Mouse (Mus musculus) stomach, embryonic 14.5 days (tissue): ENCODE measurements around the gene Rfx4. TPM values are rescaled to one million over a fixed set of nuclear protein-coding genes. Genes with fewer than 3 reads are reported as not detected.

Experiments used
- ATAC-seq: fragments of 200-750 bp; cut with Nextera tagmentation; 2 replicates; pipeline ENCODE4 v1.8.0; 2017; ENCODE audit warnings: low read depth, moderate TSS enrichment; ENCODE audit not compliant: insufficient number of reproducible peaks, insufficient read depth, low FRiP score
- H3K27ac ChIP-seq: fragments of 300-500 bp; sonication (generic); 2 replicates; pipeline ENCODE4 v1.5.1; 2014; ENCODE audit warnings: mild to moderate bottlenecking, low read length, moderate library complexity, mixed read lengths
- H3K27me3 ChIP-seq: fragments of 300-500 bp; sonication (generic); 2 replicates; pipeline ENCODE4 v1.6.1; 2014; ENCODE audit warnings: low read length, control low read depth, mixed read lengths; ENCODE audit not compliant: control insufficient read depth, insufficient read depth
- H3K36me3 ChIP-seq: fragments of 300-500 bp; sonication (generic); 2 replicates; pipeline ENCODE4 v1.6.1; 2014; ENCODE audit warnings: mild to moderate bottlenecking, control low read depth, low read length, moderate library complexity, mixed read lengths; ENCODE audit not compliant: control insufficient read depth, insufficient read depth
- H3K4me1 ChIP-seq: fragments of 300-500 bp; sonication (generic); 2 replicates; pipeline ENCODE4 v1.6.1; 2014; ENCODE audit warnings: low read length, control low read depth, mixed read lengths; ENCODE audit not compliant: control insufficient read depth, insufficient read depth
- H3K4me2 ChIP-seq: fragments of 300-500 bp; sonication (generic); replicated peaks from 2 replicates; pipeline ENCODE4 v1.6.1; 2014; ENCODE audit warnings: low read depth, low read length, control low read depth
- H3K4me3 ChIP-seq: fragments of 300-500 bp; sonication (generic); 2 replicates; pipeline ENCODE4 v1.5.1; 2014; ENCODE audit warnings: low read depth, low read length, control low read depth
- H3K9ac ChIP-seq: fragments of 300-500 bp; sonication (generic); replicated peaks from 2 replicates; pipeline ENCODE4 v1.6.1; 2014; ENCODE audit warnings: low read depth, mild to moderate bottlenecking, control low read depth, low read length, moderate library complexity, mixed read lengths
- H3K9me3 ChIP-seq: fragments of 300-500 bp; sonication (generic); 2 replicates; pipeline ENCODE4 v1.6.1; 2016; ENCODE audit warnings: low read depth, low read length, control low read depth; ENCODE audit not compliant: control insufficient read depth
- WGBS: fragments of 180-500 bp; shearing (Covaris S2); extraction: QIAGEN DNeasy Blood & Tissue Kit; methylation state at CpG from one replicate; pipeline ENCODE4 v1.1.7; 2014; 5-methylcytosine and 5-hydroxymethylcytosine counted together
- polyA plus RNA-seq: library from polyadenylated mRNA; unstranded; fragments of >200 nt; fragmentation: Nextera tagmentation; extraction: Ambion mirVana; gene quantifications from 2 replicates; pipeline ENCODE4 v1.2.1, GENCODE M21; 2014

Gene Rfx4
- polyA plus RNA-seq, result not detected in 2 replicates

DNA sequence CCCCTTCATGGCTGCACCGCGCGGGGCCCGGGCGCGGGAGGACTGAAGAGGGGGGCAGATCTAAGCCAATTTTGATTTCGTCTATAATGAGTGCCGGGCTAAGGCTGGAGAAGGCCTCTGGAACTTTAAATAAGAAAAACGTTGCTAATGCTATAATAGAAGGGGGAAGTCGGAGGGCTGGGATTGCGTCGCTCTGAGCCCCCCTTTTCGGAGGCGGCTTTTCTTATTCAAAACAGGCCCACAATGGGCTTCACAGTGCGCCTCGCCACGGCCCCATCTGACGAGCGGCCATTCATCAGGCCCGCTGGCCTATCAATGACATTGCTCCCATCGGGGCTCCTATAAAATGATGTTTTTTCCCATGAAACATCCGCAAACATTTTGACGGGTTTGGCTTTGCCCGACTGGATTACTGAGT, at the start of gene Rfx4:
TSS of gene Rfx4 (plus strand) at position 277 of the 418 bp plus-strand sequence.
- WGBS, result under 1% methylated on average over 24 of the region's 24 CpGs
- no peaks in the 10 kb centered on the region for H3K9me3 ChIP-seq
- no peak within 1 kb of the TSS for H3K9ac ChIP-seq
- peaks cover 13% of the 10 kb centered on the region; the same call in 1 of the 2 replicates for H3K4me1 ChIP-seq
- peak within 1 kb of the TSS; percentile 29 for H3K4me3 ChIP-seq
- peaks cover 71% of the 10 kb centered on the region for H3K27me3 ChIP-seq
- H3K36me3 ChIP-seq, result no peaks in the 10 kb centered on the region
- H3K27ac ChIP-seq, result no peak within 1 kb of the TSS
- no peak for ATAC-seq
- peak within 1 kb of the TSS; percentile 47 for H3K4me2 ChIP-seq

- H3K4me3 ChIP-seq, result no peak overlapping the region
- H3K9me3 ChIP-seq, result no peaks in the 10 kb centered on the region
- 30% methylated on average over 8 of the region's 8 CpGs for WGBS
- H3K27ac ChIP-seq, result no peak overlapping the region
- H3K27me3 ChIP-seq, result no peaks in the 10 kb centered on the region
- no peaks in the 10 kb centered on the region; the same call in 1 of the 2 replicates for H3K36me3 ChIP-seq
- no peak overlapping the region for H3K9ac ChIP-seq
- no peaks in the 10 kb centered on the region for H3K4me1 ChIP-seq
- ATAC-seq, result no peak
- no peak overlapping the region for H3K4me2 ChIP-seq
Measured at GRCm38 (mm10) chr10:84706543-84706942, 49.3 kb upstream of the Rfx4 start.

DNA sequence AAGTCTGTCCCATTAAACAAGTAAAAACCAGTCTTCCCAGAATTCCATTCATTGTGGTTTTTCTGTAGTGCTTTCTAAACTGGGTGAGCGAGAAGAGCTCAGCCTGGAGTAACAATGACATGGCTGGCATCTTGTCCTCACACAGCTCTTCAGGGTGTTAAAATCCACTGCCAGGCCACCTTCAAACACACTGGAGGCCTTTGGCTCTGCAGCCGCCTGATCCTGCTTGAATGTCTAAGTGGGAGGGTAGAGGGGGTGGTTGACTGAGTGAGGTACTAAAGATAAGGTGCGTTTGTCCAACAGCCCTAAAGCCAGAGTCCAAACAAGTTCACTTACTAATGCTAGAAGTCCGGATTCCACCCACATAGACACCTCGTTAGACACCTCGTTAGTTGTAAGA, 48.6 kb upstream of the Rfx4 start:
- no peak overlapping the region for H3K4me2 ChIP-seq
- H3K4me1 ChIP-seq, result no peaks in the 10 kb centered on the region
- H3K36me3 ChIP-seq, result no peaks in the 10 kb centered on the region
- no peak overlapping the region for H3K9ac ChIP-seq
- no peak for ATAC-seq
- 44% methylated on average over 6 of the region's 6 CpGs for WGBS
- H3K9me3 ChIP-seq, result no peaks in the 10 kb centered on the region
- no peak overlapping the region for H3K4me3 ChIP-seq
- H3K27ac ChIP-seq, result 0 out of 2 replicates have a peak overlapping the region, but pooled peaks have one; percentile 24
- H3K27me3 ChIP-seq, result no peaks in the 10 kb centered on the region

DNA sequence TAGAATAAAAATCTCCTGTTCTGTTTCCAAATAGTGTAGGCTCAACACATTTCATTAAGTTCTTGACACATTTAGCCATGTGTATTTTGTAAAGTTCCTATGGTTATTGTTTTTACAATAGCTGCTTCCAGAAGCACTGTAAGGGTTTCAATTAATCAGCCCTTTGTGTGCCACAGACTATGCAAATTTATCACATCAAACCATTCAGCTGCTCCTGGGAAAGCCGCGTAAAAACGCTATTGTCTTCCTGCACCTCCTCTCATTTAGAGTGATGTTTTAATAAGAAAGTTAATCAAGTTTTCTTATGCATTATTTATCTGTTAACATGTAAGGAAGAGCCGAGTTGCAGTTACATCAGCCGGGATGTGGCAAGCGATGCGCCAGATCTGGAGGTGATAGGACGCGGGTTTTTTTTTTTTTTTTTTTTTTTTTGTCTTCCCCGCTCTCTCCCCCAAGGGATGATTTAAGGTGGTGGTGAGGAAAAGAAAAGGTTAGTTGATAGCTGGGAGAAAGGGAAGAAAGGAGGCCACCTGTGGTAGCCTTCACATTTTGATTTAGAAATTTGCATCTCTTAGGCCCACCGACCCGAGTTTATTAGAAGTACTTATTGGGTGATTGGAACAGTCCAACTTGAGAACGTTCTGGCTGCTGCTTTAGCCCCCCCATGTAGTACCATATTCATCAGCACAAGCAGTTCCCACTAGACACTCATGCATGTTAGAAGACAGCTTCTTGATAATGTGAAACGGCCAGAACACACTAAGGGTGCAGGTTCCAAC, 47.9 kb upstream of the Rfx4 start:
- H3K27ac ChIP-seq, result no peak overlapping the region
- 60% methylated on average over 14 of the region's 14 CpGs for WGBS
- H3K4me1 ChIP-seq, result no peaks in the 10 kb centered on the region
- no peak overlapping the region for H3K4me3 ChIP-seq
- no peaks in the 10 kb centered on the region for H3K27me3 ChIP-seq
- H3K9me3 ChIP-seq, result no peaks in the 10 kb centered on the region
- H3K9ac ChIP-seq, result no peak overlapping the region
- no peak for ATAC-seq
- H3K4me2 ChIP-seq, result no peak overlapping the region
- H3K36me3 ChIP-seq, result no peaks in the 10 kb centered on the region

DNA sequence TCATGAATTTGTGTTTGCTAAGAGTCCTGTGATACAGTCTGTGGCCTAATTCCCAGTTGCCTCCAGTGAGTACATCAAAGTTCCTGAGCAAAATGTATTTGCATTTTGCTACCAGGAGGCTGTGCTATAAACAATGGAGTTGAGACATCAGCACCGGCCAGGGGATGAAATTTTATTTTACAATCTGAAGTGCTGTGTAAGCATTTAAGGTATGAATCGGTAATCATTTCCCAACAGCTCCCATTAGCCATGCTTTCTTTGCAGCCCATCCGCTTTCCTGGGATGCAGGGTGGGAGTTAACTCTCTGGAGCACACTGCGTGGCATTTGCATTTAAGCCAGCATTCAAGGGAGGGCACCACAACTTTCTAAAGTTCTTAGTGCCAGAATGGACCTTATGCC, 45.7 kb upstream of the Rfx4 start:
- Histone ChIP-seq H3K27ac (no peak overlapping the region), H3K4me1 (no peaks in the 10 kb centered on the region), H3K36me3 (peaks cover 13% of the 10 kb centered on the region; the same call in 1 of the 2 replicates), H3K27me3 (no peaks in the 10 kb centered on the region), H3K4me3 (no peak overlapping the region), H3K4me2 (no peak overlapping the region), H3K9ac (no peak overlapping the region), H3K9me3 (no peaks in the 10 kb centered on the region)
- WGBS, result 49% methylated on average over 4 of the region's 4 CpGs
- no peak for ATAC-seq

DNA sequence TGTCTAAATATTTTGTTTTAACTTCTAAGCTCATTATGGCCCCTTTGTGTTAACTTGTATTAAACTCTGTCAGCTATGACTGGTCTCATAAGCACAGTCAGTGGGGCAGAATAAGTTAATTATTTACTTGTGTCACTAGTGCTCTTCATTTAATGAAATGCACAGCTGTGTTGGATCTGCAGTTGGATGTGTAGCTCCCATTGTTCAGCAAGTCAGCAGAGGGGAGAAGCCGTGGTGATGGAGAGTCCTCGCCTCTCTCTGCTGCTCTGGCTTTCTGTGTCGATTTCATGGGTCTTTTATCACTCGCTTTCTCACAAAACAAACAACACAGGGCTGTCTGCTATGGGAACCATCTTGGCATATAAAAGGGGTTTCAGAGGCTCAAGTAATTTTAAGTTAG, 45.0 kb upstream of the Rfx4 start:
- H3K27me3 ChIP-seq, result no peaks in the 10 kb centered on the region
- no peak overlapping the region for H3K9ac ChIP-seq
- no peak for ATAC-seq
- no peaks in the 10 kb centered on the region for H3K9me3 ChIP-seq
- H3K4me3 ChIP-seq, result no peak overlapping the region
- 32% methylated on average over 4 of the region's 4 CpGs for WGBS
- no peak overlapping the region for H3K27ac ChIP-seq
- no peak overlapping the region for H3K4me2 ChIP-seq
- H3K36me3 ChIP-seq, result peaks cover 13% of the 10 kb centered on the region; the same call in 1 of the 2 replicates
- no peaks in the 10 kb centered on the region for H3K4me1 ChIP-seq

DNA sequence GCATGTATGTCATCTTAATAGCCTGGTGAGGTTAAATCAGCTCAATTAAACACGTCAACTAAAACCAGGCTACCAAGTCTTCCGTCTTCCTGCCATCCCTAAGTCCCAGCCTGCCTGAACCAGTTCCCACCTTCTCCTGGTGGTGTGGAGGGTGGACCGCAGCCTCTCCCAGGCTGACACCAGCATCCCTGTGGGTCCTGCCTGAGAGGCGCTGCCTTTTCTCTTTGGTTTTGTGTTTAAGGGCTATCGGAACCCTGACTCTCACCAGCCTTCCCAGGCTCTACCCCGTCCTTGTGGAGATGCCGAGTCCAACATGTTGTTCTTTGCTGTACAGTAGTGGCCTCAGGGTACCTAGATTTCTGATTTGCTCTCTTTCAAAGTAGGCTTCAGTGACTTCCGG, 44.4 kb upstream of the Rfx4 start:
- ATAC-seq, result no peak
- Histone ChIP-seq H3K4me3 (no peak overlapping the region), H3K4me1 (no peaks in the 10 kb centered on the region), H3K27ac (no peak overlapping the region), H3K27me3 (no peaks in the 10 kb centered on the region), H3K36me3 (peaks cover 18% of the 10 kb centered on the region), H3K4me2 (no peak overlapping the region), H3K9me3 (no peaks in the 10 kb centered on the region), H3K9ac (no peak overlapping the region)
- 76% methylated on average over 8 of the region's 8 CpGs for WGBS

GRCm38 (mm10) chr10:84711940-84712339, 43.9 kb upstream of the Rfx4 start:
- no peak overlapping the region for H3K9ac ChIP-seq
- WGBS, result 58% methylated on average over 5 of the region's 5 CpGs
- no peaks in the 10 kb centered on the region for H3K27me3 ChIP-seq
- H3K9me3 ChIP-seq, result no peaks in the 10 kb centered on the region
- no peak for ATAC-seq
- H3K4me1 ChIP-seq, result no peaks in the 10 kb centered on the region
- peaks cover 18% of the 10 kb centered on the region for H3K36me3 ChIP-seq
- H3K4me2 ChIP-seq, result no peak overlapping the region
- H3K27ac ChIP-seq, result no peak overlapping the region
- H3K4me3 ChIP-seq, result no peak overlapping the region
